Mouse (Mus musculus) heart, postnatal 10 days (tissue): ENCODE measurements around the gene Agbl4. TPM values are rescaled to one million over a fixed set of nuclear protein-coding genes. Genes with fewer than 3 reads are reported as not detected.
"Not testable (repeated sequence)": the region's sequence is repeated elsewhere in the genome, so short reads cannot be mapped to it uniquely, and the experiment has no call there.

ENCODE experiments used
- DNase-seq, 2 experiments: peaks; one replicate each; pipeline ENCODE4 v3.0.0; 2021
- intact Hi-C: fragments of 180-260 bp; cut with DNase I; formaldehyde crosslinking; loops from one replicate; pipeline ENCODE4 v1.15.1; 2025
- total RNA-seq, 2 experiments: library from RNA; stranded (reverse); gene quantifications; 2 replicates each; pipeline ENCODE4 v1.2.3; 2021

The Agbl4 gene
- total RNA-seq, 2 experiments from 2014 or later = 0.32 to 0.67 TPM

- peak in 1 of 2 experiments; percentile 3 for DNase-seq
- intact Hi-C loops = no loop called here
These were observed 518.6 kb downstream of the Agbl4 start for GRCm38 (mm10) chr4:110916061-110916460.

- intact Hi-C loops = no loop called here
These were observed 519.1 kb downstream of the Agbl4 start for GRCm38 (mm10) chr4:110916565-110916964.

GRCm38 (mm10) chr4:110921013-110921412, 523.6 kb downstream of the Agbl4 start:
- DNase-seq = no peak
- intact Hi-C loops = no loop called here

More at GRCm38 (mm10) chr4:110916565-110916964, 519.1 kb downstream of the Agbl4 start:
- DNase-seq = no peak

- no peak for DNase-seq
- intact Hi-C loops = no loop called here
These were observed 604.2 kb downstream of the Agbl4 start for GRCm38 (mm10) chr4:111001641-111002040.

GRCm38 (mm10) chr4:111004719-111005479, 607.4 kb downstream of the Agbl4 start:
- DNase-seq = no peak
- intact Hi-C loops = no loop called here

- intact Hi-C loops = no loop called here
- DNase-seq = no peak
These were observed 621.9 kb downstream of the Agbl4 start for GRCm38 (mm10) chr4:111019376-111019775.

- no peak for DNase-seq
- intact Hi-C loops = no loop called here
These were observed 669.9 kb downstream of the Agbl4 start for GRCm38 (mm10) chr4:111067330-111067729.

- intact Hi-C loops = no loop called here
- no peak for DNase-seq
These were observed 676.5 kb downstream of the Agbl4 start for GRCm38 (mm10) chr4:111073738-111074497.

- intact Hi-C loops = no loop called here
- no peak for DNase-seq
These were observed 677.3 kb downstream of the Agbl4 start for GRCm38 (mm10) chr4:111074701-111075154.

- intact Hi-C loops = no loop called here
- DNase-seq = no peak
These were observed 680.3 kb downstream of the Agbl4 start for GRCm38 (mm10) chr4:111077810-111078209.

GRCm38 (mm10) chr4:111085330-111085729, 687.9 kb downstream of the Agbl4 start:
- intact Hi-C loops = no loop called here
- no peak for DNase-seq

- intact Hi-C loops = no loop called here
- DNase-seq = no peak
These were observed 739.0 kb downstream of the Agbl4 start for GRCm38 (mm10) chr4:111136217-111137147.

GRCm38 (mm10) chr4:111147748-111148147, 750.3 kb downstream of the Agbl4 start:
- no peak for DNase-seq
- intact Hi-C loops = no loop called here

- no peak for DNase-seq
- intact Hi-C loops = no loop called here
These were observed 758.4 kb downstream of the Agbl4 start for GRCm38 (mm10) chr4:111155859-111156258.

GRCm38 (mm10) chr4:111181478-111181877, 784.0 kb downstream of the Agbl4 start:
- intact Hi-C loops = no loop called here
- DNase-seq = no peak

GRCm38 (mm10) chr4:111200100-111200499, 802.6 kb downstream of the Agbl4 start:
- no peak for DNase-seq
- intact Hi-C loops = no loop called here

- intact Hi-C loops = no loop called here
- DNase-seq = no peak
These were observed 817.8 kb downstream of the Agbl4 start for GRCm38 (mm10) chr4:111215191-111215762.

- DNase-seq, intact Hi-C loops: not testable (repeated sequence)
These were observed 821.6 kb downstream of the Agbl4 start for GRCm38 (mm10) chr4:111219030-111219429.

GRCm38 (mm10) chr4:111219543-111219942, 822.1 kb downstream of the Agbl4 start:
- intact Hi-C loops = not testable (repeated sequence)

GRCm38 (mm10) chr4:111233849-111234248, 836.4 kb downstream of the Agbl4 start:
- intact Hi-C loops = no loop called here
- DNase-seq = no peak

More at GRCm38 (mm10) chr4:111219543-111219942, 822.1 kb downstream of the Agbl4 start:
- DNase-seq = not testable (repeated sequence)
